ENCODE assay signal across 14 mouse cellular contexts in genomic region chr11:102147213-102147989, GRCm38 (mm10). TPM values are rescaled to one million over a fixed set of nuclear protein-coding genes. Genes with fewer than 3 reads are reported as not detected.
DNase-seq lines count a peak whose midpoint lies in the region; ATAC-seq and TF ChIP-seq lines count a peak whose summit lies in the region.
"Had no signal": no experiment of that assay in that cellular context is flagged by ENCODE, and none has a peak within 500 bp of the region (broad histone marks: within the 10 kb centered on the region; RNA-seq: fewer than 3 reads in every experiment).

No protein-coding gene starts in this region.

- peaks cover 7% of the 10 kb centered on the region; the same call in 1 of the 2 replicates for H3K4me1 ChIP-seq in hindbrain, embryonic 11.5 days (replicated peaks; ENCODE audit: control insufficient read depth, insufficient read depth, low read length)
- no peaks in the 10 kb centered on the region; the same call in 1 of the 2 replicates for H3K4me1 ChIP-seq in hindbrain, embryonic 14.5 days (replicated peaks; ENCODE audit: control insufficient read depth, insufficient read depth, low read length)
- peaks cover 22% of the 10 kb centered on the region for H3K4me1 ChIP-seq in embryonic facial prominence, embryonic 15.5 days
- H3K4me1 ChIP-seq in liver, embryonic 15.5 days (replicated peaks): peaks cover 42% of the 10 kb centered on the region

- intact Hi-C loops in gastrocnemius, adult 2 months (cut with DNase I): no loop called here

- H3K4me2 ChIP-seq in hindbrain, embryonic 11.5 days (replicated peaks; ENCODE audit: low read depth, low read length): no peak overlapping the region
- H3K4me2 ChIP-seq in hindbrain, embryonic 14.5 days (replicated peaks): no peak overlapping the region
- no peak overlapping the region for H3K4me2 ChIP-seq in embryonic facial prominence, embryonic 15.5 days (replicated peaks)
- peak overlapping the region; percentile 83 for H3K4me2 ChIP-seq in liver, embryonic 15.5 days

- no peak overlapping the region for H3K9ac ChIP-seq in hindbrain, embryonic 11.5 days (ENCODE audit: low read depth, low read length)
- H3K9ac ChIP-seq in hindbrain, embryonic 14.5 days: no peak overlapping the region
- H3K9ac ChIP-seq in embryonic facial prominence, embryonic 15.5 days: no peak overlapping the region
- H3K9ac ChIP-seq in liver, embryonic 15.5 days: no peak overlapping the region

- peak; percentile 34 for DNase-seq in hindbrain, embryonic 11.5 days (ENCODE audit: low spot score)
- no peak for DNase-seq in hindbrain, embryonic 14.5 days (ENCODE audit: low spot score)
- DNase-seq in ZHBTc4 (ENCODE audit: low read depth, low spot score): peak; percentile 59
- no peak for DNase-seq in ovary, adult 18-20 months (ENCODE audit: low spot score)
- DNase-seq in spleen, adult 12 weeks (ENCODE audit: low spot score): no peak
- no peak for DNase-seq in gastrocnemius, adult 2 months
- DNase-seq: kidney, adult 2 months had no signal

- H3K27ac ChIP-seq in hindbrain, embryonic 11.5 days (ENCODE audit: low read depth, low read length): no peak overlapping the region
- no peak overlapping the region for H3K27ac ChIP-seq in hindbrain, embryonic 14.5 days
- no peak overlapping the region for H3K27ac ChIP-seq in embryonic facial prominence, embryonic 15.5 days (replicated peaks)
- no peak overlapping the region for H3K27ac ChIP-seq in liver, embryonic 15.5 days (replicated peaks)
- H3K27ac ChIP-seq in gastrocnemius, adult 2 months: no peak overlapping the region

- no peaks in the 10 kb centered on the region for H3K36me3 ChIP-seq in hindbrain, embryonic 11.5 days (ENCODE audit: control insufficient read depth, insufficient read depth, low read length)
- H3K36me3 ChIP-seq in hindbrain, embryonic 14.5 days (replicated peaks; ENCODE audit: control insufficient read depth, insufficient read depth): peaks cover 4% of the 10 kb centered on the region
- H3K36me3 ChIP-seq in embryonic facial prominence, embryonic 15.5 days: peaks cover under 1% of the 10 kb centered on the region; the same call in 1 of the 2 replicates
- H3K36me3 ChIP-seq in liver, embryonic 15.5 days (replicated peaks): peaks cover 18% of the 10 kb centered on the region

- WGBS in hindbrain, embryonic 11.5 days: 13% methylated on average over 34 of the region's 34 CpGs
- 16% methylated on average over 34 of the region's 34 CpGs for WGBS in hindbrain, embryonic 14.5 days
- 13% methylated on average over 34 of the region's 34 CpGs for WGBS in embryonic facial prominence, embryonic 15.5 days
- WGBS in liver, embryonic 15.5 days (ENCODE audit: insufficient replicate concordance): 21% methylated on average over 34 of the region's 34 CpGs

- ATAC-seq in hindbrain, embryonic 11.5 days (ENCODE audit: low FRiP score): no peak
- ATAC-seq in hindbrain, embryonic 14.5 days (ENCODE audit: low FRiP score): no peak
- no peak for ATAC-seq in embryonic facial prominence, embryonic 15.5 days (ENCODE audit: insufficient number of reproducible peaks, low FRiP score, low TSS enrichment, low read depth)
- ATAC-seq in liver, embryonic 15.5 days (ENCODE audit: insufficient read depth): no peak
- ATAC-seq: forebrain, embryonic 14.5 days; Patski had no signal

- H3K27me3 ChIP-seq in hindbrain, embryonic 11.5 days (ENCODE audit: control insufficient read depth, insufficient read depth, low read length): peaks cover 54% of the 10 kb centered on the region
- peaks cover 70% of the 10 kb centered on the region for H3K27me3 ChIP-seq in hindbrain, embryonic 14.5 days (ENCODE audit: control insufficient read depth, insufficient read depth, low read length)
- H3K27me3 ChIP-seq in embryonic facial prominence, embryonic 15.5 days: peaks cover 71% of the 10 kb centered on the region
- peaks cover 70% of the 10 kb centered on the region for H3K27me3 ChIP-seq in liver, embryonic 15.5 days
- H3K27me3 ChIP-seq: Patski had no signal

- H3K4me3 ChIP-seq in hindbrain, embryonic 11.5 days (ENCODE audit: low read depth, low read length): no peak overlapping the region
- no peak overlapping the region for H3K4me3 ChIP-seq in hindbrain, embryonic 14.5 days (replicated peaks; ENCODE audit: low read length)
- 0 out of 2 replicates have a peak overlapping the region, but pooled peaks have one; percentile 10 for H3K4me3 ChIP-seq in embryonic facial prominence, embryonic 15.5 days (replicated peaks)
- H3K4me3 ChIP-seq in liver, embryonic 15.5 days (replicated peaks): peak overlapping the region; percentile 64
- no peak overlapping the region for H3K4me3 ChIP-seq in gastrocnemius, adult 2 months

- TF ChIP-seq CTCF in gastrocnemius, adult 2 months (IDR thresholded peaks at IDR 0.05): no peak

- no peaks in the 10 kb centered on the region for H3K9me3 ChIP-seq in hindbrain, embryonic 11.5 days (ENCODE audit: control insufficient read depth, low read length)
- H3K9me3 ChIP-seq in hindbrain, embryonic 14.5 days (ENCODE audit: control insufficient read depth, low read length): no peaks in the 10 kb centered on the region
- no peaks in the 10 kb centered on the region for H3K9me3 ChIP-seq in embryonic facial prominence, embryonic 15.5 days (replicated peaks)
- H3K9me3 ChIP-seq in liver, embryonic 15.5 days (replicated peaks): no peaks in the 10 kb centered on the region

RNA-seq across cellular contexts. Expression of gene Nags, which starts 2.1 kb away (rescaled TPM):
- polyA plus RNA-seq in hindbrain, embryonic 11.5 days (2014; fragmentation: Nextera tagmentation; extraction: Ambion mirVana): 0.14 TPM in 1 of 2 replicates, not detected in the other
- 0.09 TPM in 1 of 2 replicates, not detected in the other for polyA plus RNA-seq in hindbrain, embryonic 14.5 days (2014; fragmentation: Nextera tagmentation; extraction: Ambion mirVana)
- polyA plus RNA-seq in embryonic facial prominence, embryonic 15.5 days (2015; fragmentation: Nextera tagmentation; extraction: Ambion mirVana): 0.98 and 1.7 TPM in 2 replicates
- 16.5 and 18.2 TPM in 2 replicates for polyA plus RNA-seq in liver, embryonic 15.5 days (2015; fragmentation: Nextera tagmentation; extraction: Ambion mirVana)
- not detected for total RNA-seq in gastrocnemius, adult 2 months (2021)
- total RNA-seq: left cerebral cortex, postnatal 14 days had no signal
- polyA plus RNA-seq: neural tube, embryonic 11.5 days; Patski had no signal

RNA-seq across cellular contexts. Expression of gene Tmem101, which starts 8.8 kb away (rescaled TPM):
- 33.2 and 34.4 TPM in 2 replicates for polyA plus RNA-seq in hindbrain, embryonic 11.5 days (2014; fragmentation: Nextera tagmentation; extraction: Ambion mirVana)
- 32.7 and 35.0 TPM in 2 replicates for polyA plus RNA-seq in hindbrain, embryonic 14.5 days (2014; fragmentation: Nextera tagmentation; extraction: Ambion mirVana)
- polyA plus RNA-seq in embryonic facial prominence, embryonic 15.5 days (2015; fragmentation: Nextera tagmentation; extraction: Ambion mirVana): 39.4 and 39.9 TPM in 2 replicates
- polyA plus RNA-seq in liver, embryonic 15.5 days (2015; fragmentation: Nextera tagmentation; extraction: Ambion mirVana): 9.6 and 12.0 TPM in 2 replicates
- 10 to 100 TPM in 1 of 2 experiments, 1 to 10 TPM in 1; 9.8 to 10.2 TPM for total RNA-seq in gastrocnemius, adult 2 months (2021)

RNA-seq across cellular contexts. Expression of gene Lsm12, which starts 37.7 kb away (rescaled TPM):
- 76.0 and 80.1 TPM in 2 replicates for polyA plus RNA-seq in hindbrain, embryonic 11.5 days (2014; fragmentation: Nextera tagmentation; extraction: Ambion mirVana)
- 78.6 and 81.9 TPM in 2 replicates for polyA plus RNA-seq in hindbrain, embryonic 14.5 days (2014; fragmentation: Nextera tagmentation; extraction: Ambion mirVana)
- 113 and 128 TPM in 2 replicates for polyA plus RNA-seq in embryonic facial prominence, embryonic 15.5 days (2015; fragmentation: Nextera tagmentation; extraction: Ambion mirVana)
- 51.4 and 70.3 TPM in 2 replicates for polyA plus RNA-seq in liver, embryonic 15.5 days (2015; fragmentation: Nextera tagmentation; extraction: Ambion mirVana)
- total RNA-seq in gastrocnemius, adult 2 months (2021): 100 to 1,000 TPM in 1 of 2 experiments, 10 to 100 TPM in 1; 95.3 to 106 TPM

RNA-seq across cellular contexts. Expression of gene Pyy, which starts 39.8 kb away (rescaled TPM):
- polyA plus RNA-seq in hindbrain, embryonic 11.5 days (2014; fragmentation: Nextera tagmentation; extraction: Ambion mirVana): 1.7 and 2.7 TPM in 2 replicates
- polyA plus RNA-seq in hindbrain, embryonic 14.5 days (2014; fragmentation: Nextera tagmentation; extraction: Ambion mirVana): 4.3 and 4.4 TPM in 2 replicates
- not detected in 2 replicates for polyA plus RNA-seq in embryonic facial prominence, embryonic 15.5 days (2015; fragmentation: Nextera tagmentation; extraction: Ambion mirVana)
- 0.29 and 0.71 TPM in 2 replicates for polyA plus RNA-seq in liver, embryonic 15.5 days (2015; fragmentation: Nextera tagmentation; extraction: Ambion mirVana)
- total RNA-seq in gastrocnemius, adult 2 months (2021): not detected
- total RNA-seq: left cerebral cortex, postnatal 14 days had no signal
- polyA plus RNA-seq: forebrain, embryonic 14.5 days; kidney, adult 2 months; neural tube, embryonic 11.5 days; Patski; spleen, adult 2 months had no signal

RNA-seq across cellular contexts. Expression of gene G6pc3, which starts 42.0 kb away (rescaled TPM):
- 28.8 and 31.9 TPM in 2 replicates for polyA plus RNA-seq in hindbrain, embryonic 11.5 days (2014; fragmentation: Nextera tagmentation; extraction: Ambion mirVana)
- 39.9 and 42.3 TPM in 2 replicates for polyA plus RNA-seq in hindbrain, embryonic 14.5 days (2014; fragmentation: Nextera tagmentation; extraction: Ambion mirVana)
- 29.8 and 31.7 TPM in 2 replicates for polyA plus RNA-seq in embryonic facial prominence, embryonic 15.5 days (2015; fragmentation: Nextera tagmentation; extraction: Ambion mirVana)
- polyA plus RNA-seq in liver, embryonic 15.5 days (2015; fragmentation: Nextera tagmentation; extraction: Ambion mirVana): 8.2 and 8.8 TPM in 2 replicates
- total RNA-seq in gastrocnemius, adult 2 months (2021): 10 to 100 TPM; 50.3 to 53.0 TPM

Comparison
In these comparisons a context has a peak if more than half of its experiments do, and no peak if none do; other contexts are left out.
1. DNase-seq: peak in hindbrain, embryonic 11.5 days (single experiment) and ZHBTc4 (single experiment); none in hindbrain, embryonic 14.5 days (single experiment), ovary, adult 18-20 months (single experiment), spleen, adult 12 weeks (single experiment) and gastrocnemius, adult 2 months (single experiment).
2. H3K4me3 ChIP-seq: peak in embryonic facial prominence, embryonic 15.5 days (single experiment) and liver, embryonic 15.5 days (single experiment); none in hindbrain, embryonic 11.5 days (single experiment), hindbrain, embryonic 14.5 days (single experiment) and gastrocnemius, adult 2 months (single experiment).